Mouse (Mus musculus): ENCODE data around the gene Snrnp48. TPM values are rescaled to one million over a fixed set of nuclear protein-coding genes. Genes with fewer than 3 reads are reported as not detected.

Gene Snrnp48
- polyA plus RNA-seq, 1 experiment from 2014 or later, result 32.3 TPM

DNA sequence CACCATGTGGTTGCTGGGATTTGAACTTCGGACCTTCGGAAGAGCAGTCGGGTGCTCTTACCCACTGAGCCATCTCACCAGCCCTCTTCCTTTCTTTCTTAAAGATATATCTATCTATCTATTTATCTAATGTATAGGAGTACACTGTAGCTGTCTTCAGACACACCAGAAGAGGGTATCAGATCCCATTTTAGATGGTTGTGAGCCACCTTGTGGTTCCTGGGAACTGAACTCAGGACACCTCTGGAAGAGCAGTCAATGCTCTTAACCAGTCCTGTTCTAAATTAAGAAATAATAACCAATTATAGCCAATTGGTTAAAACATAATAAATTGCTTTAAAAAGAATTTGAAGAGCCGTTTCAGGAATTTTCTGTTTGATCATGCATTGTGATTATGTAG lies 567 bp upstream of the Snrnp48 start:
- WGBS, result 51% methylated on average over 4 of the region's 4 CpGs
- Histone ChIP-seq H3K36me3 (ENCODE audit: insufficient read depth, low read length) (no peaks in the 10 kb centered on the region), H3K4me1 (ENCODE audit: insufficient read depth, low read length) (peaks cover 8% of the 10 kb centered on the region), H3K9ac (replicated peaks; ENCODE audit: low read length) (no peak overlapping the region), H3K27ac (ENCODE audit: low read length) (no peak overlapping the region), H3K4me2 (replicated peaks; ENCODE audit: low read depth, low read length) (peak overlapping the region; percentile 72), H3K4me3 (ENCODE audit: low read length) (peak overlapping the region; percentile 100; the same call in 1 of the 2 replicates), H3K27me3 (ENCODE audit: insufficient read depth, low read length) (no peaks in the 10 kb centered on the region), H3K9me3 (ENCODE audit: low read length) (no peaks in the 10 kb centered on the region)
- no peak for ATAC-seq (ENCODE audit: low FRiP score, low TSS enrichment)

DNA sequence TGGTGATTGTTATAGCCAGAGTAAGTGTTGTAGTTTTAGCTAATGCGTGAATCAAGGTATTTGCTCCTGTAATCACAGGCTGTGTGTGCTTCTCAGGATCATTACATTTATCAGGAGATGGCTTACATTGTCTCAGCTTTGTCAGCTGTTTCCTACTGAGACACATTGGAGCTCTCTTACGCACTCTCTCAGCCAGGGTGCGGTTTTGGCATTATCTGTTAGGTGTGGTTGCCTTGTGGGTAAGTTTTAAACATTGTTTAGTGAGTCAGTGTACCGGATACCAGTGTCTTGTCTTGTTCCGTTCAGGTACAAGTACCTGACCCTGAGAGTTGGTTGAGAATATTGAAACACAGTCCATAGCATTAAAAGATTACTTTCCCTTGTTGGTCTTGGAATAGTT lies 6.4 kb downstream of the Snrnp48 start:
- H3K9ac ChIP-seq (replicated peaks; ENCODE audit: low read length), result no peak overlapping the region
- H3K27me3 ChIP-seq (ENCODE audit: insufficient read depth, low read length), result no peaks in the 10 kb centered on the region
- H3K4me1 ChIP-seq (ENCODE audit: insufficient read depth, low read length), result peaks cover 3% of the 10 kb centered on the region
- no peaks in the 10 kb centered on the region for H3K9me3 ChIP-seq (ENCODE audit: low read length)
- peaks cover 31% of the 10 kb centered on the region for H3K36me3 ChIP-seq (ENCODE audit: insufficient read depth, low read length)
- H3K4me3 ChIP-seq (ENCODE audit: low read length), result no peak overlapping the region
- WGBS, result 98% methylated on average over 5 of the region's 5 CpGs
- ATAC-seq (ENCODE audit: low FRiP score, low TSS enrichment), result no peak
- H3K27ac ChIP-seq (ENCODE audit: low read length), result no peak overlapping the region
- no peak overlapping the region for H3K4me2 ChIP-seq (replicated peaks; ENCODE audit: low read depth, low read length)

DNA sequence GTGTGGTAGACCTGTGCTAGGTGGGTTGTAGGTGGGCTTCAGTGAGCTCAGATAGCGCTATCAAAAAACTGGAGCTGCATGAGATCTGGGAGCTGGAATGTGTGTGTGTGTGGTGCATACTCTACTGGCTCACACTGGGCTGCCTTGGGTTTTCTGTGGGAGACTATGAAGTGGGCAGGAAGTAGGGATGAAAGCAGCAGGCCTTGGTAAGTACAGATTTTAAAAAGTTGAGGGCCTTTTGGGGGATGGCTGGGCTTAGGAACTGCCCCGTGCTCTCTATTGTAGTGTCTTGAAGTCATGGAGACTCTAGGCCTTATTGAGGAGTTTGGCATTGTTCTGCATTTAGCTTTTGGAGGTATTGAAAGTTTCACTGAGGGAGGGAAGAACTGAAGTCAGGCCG lies 13.9 kb downstream of the Snrnp48 start:
- WGBS, result 97% methylated on average over 3 of the region's 3 CpGs
- ATAC-seq (ENCODE audit: low FRiP score, low TSS enrichment), result no peak
- H3K4me2 ChIP-seq (replicated peaks; ENCODE audit: low read depth, low read length), result no peak overlapping the region
- H3K36me3 ChIP-seq (ENCODE audit: insufficient read depth, low read length), result peaks cover 78% of the 10 kb centered on the region
- no peaks in the 10 kb centered on the region for H3K27me3 ChIP-seq (ENCODE audit: insufficient read depth, low read length)
- no peak overlapping the region for H3K9ac ChIP-seq (replicated peaks; ENCODE audit: low read length)
- no peak overlapping the region for H3K27ac ChIP-seq (ENCODE audit: low read length)
- H3K9me3 ChIP-seq (ENCODE audit: low read length), result no peaks in the 10 kb centered on the region
- H3K4me1 ChIP-seq (ENCODE audit: insufficient read depth, low read length), result no peaks in the 10 kb centered on the region
- H3K4me3 ChIP-seq (ENCODE audit: low read length), result no peak overlapping the region

DNA sequence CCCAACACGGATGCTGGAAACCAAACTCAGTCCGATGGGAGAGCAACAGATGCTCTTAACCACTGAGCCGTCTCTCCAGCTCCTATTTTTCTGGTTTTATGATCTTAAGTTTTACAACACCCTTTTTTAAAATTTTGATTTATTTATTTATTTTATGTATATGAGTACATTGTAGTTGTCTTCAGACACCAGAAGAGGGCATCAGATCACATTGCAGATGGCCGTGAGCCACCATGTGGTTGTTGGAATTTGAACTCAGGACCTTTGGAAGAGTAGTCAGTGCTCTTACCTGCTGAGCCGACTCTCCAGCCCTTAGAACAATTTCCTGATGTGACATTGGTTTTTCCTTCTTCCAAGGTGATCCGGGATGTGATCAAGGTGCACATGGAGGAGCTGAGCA lies 15.6 kb downstream of the Snrnp48 start:
- no peak for ATAC-seq (ENCODE audit: low FRiP score, low TSS enrichment)
- Histone ChIP-seq H3K4me1 (ENCODE audit: insufficient read depth, low read length) (no peaks in the 10 kb centered on the region), H3K27me3 (ENCODE audit: insufficient read depth, low read length) (no peaks in the 10 kb centered on the region), H3K9me3 (ENCODE audit: low read length) (no peaks in the 10 kb centered on the region), H3K9ac (replicated peaks; ENCODE audit: low read length) (no peak overlapping the region), H3K36me3 (ENCODE audit: insufficient read depth, low read length) (peaks cover 88% of the 10 kb centered on the region), H3K27ac (ENCODE audit: low read length) (no peak overlapping the region), H3K4me3 (ENCODE audit: low read length) (no peak overlapping the region), H3K4me2 (replicated peaks; ENCODE audit: low read depth, low read length) (no peak overlapping the region)
- 94% methylated on average over 6 of the region's 6 CpGs for WGBS

DNA sequence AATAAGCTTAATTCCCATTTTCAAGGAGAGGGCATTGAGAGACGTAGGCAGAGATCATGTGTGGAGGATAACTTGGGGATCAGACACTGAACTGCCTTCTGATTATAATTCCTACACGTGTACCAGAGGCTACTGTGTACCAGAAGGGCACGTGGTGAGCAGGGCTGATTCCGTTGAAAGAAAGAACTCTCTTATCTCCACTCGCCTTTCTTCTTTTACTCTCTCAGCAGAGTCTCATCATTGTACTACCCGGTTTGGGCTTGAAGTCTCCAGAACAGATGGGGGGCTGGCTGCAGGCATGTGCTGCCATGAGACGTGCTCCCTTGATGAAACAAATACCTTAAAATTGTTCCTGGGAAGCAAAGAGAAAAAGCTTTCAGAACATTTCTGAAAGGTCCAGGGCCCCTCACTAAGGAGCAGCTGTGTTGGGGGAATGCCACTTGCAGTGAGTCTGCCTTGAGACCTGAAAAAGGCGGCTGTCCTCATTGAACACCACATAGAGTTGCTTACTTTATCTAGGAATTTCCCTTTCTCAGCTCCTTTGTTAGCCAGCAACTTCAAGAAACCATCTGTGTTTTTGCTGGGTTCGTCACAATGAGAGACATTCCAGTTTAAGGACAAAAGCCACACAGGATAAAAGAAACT lies 25.6 kb downstream of the Snrnp48 start:
- Histone ChIP-seq H3K4me1 (ENCODE audit: insufficient read depth, low read length) (no peaks in the 10 kb centered on the region), H3K27me3 (ENCODE audit: insufficient read depth, low read length) (no peaks in the 10 kb centered on the region), H3K9ac (replicated peaks; ENCODE audit: low read length) (no peak overlapping the region), H3K4me2 (replicated peaks; ENCODE audit: low read depth, low read length) (no peak overlapping the region), H3K9me3 (ENCODE audit: low read length) (no peaks in the 10 kb centered on the region), H3K36me3 (ENCODE audit: insufficient read depth, low read length) (peaks cover 34% of the 10 kb centered on the region), H3K27ac (ENCODE audit: low read length) (no peak overlapping the region), H3K4me3 (ENCODE audit: low read length) (no peak overlapping the region)
- ATAC-seq (ENCODE audit: low FRiP score, low TSS enrichment), result no peak
- WGBS, result 93% methylated on average over 9 of the region's 9 CpGs

DNA sequence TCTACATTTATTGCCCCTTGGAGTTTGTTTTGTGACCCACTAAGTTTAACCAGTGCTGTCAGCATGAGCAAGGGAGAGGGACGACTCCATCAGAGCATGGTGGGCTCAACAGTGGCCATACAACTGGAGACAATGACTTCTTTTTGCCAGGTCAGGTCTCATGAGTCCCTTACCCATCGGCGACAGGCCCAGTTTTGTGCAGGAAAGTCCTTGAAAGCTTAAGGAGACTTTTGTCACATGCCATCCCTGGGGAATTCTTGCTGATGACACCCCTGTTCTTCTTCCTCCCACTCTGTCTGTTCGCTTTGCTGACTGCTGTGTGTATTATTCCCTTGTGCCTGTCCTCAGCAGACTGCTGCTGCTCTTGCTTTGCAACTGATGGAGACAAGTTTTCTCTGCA lies 27.7 kb downstream of the Snrnp48 start:
- Histone ChIP-seq H3K4me1 (ENCODE audit: insufficient read depth, low read length) (no peaks in the 10 kb centered on the region), H3K9me3 (ENCODE audit: low read length) (no peaks in the 10 kb centered on the region), H3K27me3 (ENCODE audit: insufficient read depth, low read length) (no peaks in the 10 kb centered on the region), H3K4me2 (replicated peaks; ENCODE audit: low read depth, low read length) (no peak overlapping the region), H3K36me3 (ENCODE audit: insufficient read depth, low read length) (peaks cover 23% of the 10 kb centered on the region), H3K9ac (replicated peaks; ENCODE audit: low read length) (no peak overlapping the region), H3K27ac (ENCODE audit: low read length) (no peak overlapping the region), H3K4me3 (ENCODE audit: low read length) (no peak overlapping the region)
- no peak for ATAC-seq (ENCODE audit: low FRiP score, low TSS enrichment)
- 81% methylated on average over 4 of the region's 4 CpGs for WGBS

DNA sequence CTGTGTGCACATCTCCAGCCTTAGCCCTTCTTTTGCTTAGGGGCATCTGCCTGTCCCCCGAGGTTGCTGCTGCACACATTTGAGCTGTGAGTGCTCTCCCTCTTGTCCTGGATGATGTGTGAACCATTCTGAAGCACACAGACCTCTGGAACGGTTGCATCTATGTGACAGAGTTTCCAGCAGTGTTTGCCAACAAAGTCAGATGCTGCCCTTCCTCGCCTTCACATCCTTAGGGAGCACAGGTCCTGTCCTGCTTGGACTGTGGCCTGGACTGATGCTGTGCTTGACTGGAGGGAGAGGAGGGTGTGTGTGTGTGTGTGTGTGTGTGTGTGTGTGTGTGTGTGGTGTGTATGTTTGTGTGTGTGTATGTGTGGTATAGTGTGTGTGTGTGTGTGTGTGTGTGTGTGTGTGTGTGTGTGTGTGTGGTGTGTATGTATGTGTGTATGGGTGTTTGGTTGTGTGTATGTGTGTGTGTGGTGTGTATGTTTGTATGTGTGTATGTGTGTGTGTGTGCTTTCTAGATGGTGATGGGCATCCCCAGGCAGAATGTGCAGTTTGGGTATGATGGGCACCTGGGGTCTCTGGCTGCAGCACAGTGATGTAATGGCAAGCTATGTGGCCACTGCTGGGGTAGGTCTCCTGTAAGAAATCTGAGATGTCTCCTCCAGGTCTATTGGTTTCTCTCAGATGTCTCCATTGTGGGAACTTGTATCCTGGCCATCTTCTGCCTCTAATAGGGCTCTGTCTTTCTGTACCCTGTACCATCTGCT lies 28.3 kb downstream of the Snrnp48 start:
- Histone ChIP-seq H3K36me3 (ENCODE audit: insufficient read depth, low read length) (peaks cover 18% of the 10 kb centered on the region), H3K4me1 (ENCODE audit: insufficient read depth, low read length) (no peaks in the 10 kb centered on the region), H3K4me2 (replicated peaks; ENCODE audit: low read depth, low read length) (no peak overlapping the region), H3K27ac (ENCODE audit: low read length) (no peak overlapping the region), H3K27me3 (ENCODE audit: insufficient read depth, low read length) (no peaks in the 10 kb centered on the region), H3K4me3 (ENCODE audit: low read length) (no peak overlapping the region), H3K9me3 (ENCODE audit: low read length) (no peaks in the 10 kb centered on the region), H3K9ac (replicated peaks; ENCODE audit: low read length) (no peak overlapping the region)
- 63% methylated on average over 3 of the region's 3 CpGs for WGBS
- ATAC-seq (ENCODE audit: low FRiP score, low TSS enrichment), result no peak

DNA sequence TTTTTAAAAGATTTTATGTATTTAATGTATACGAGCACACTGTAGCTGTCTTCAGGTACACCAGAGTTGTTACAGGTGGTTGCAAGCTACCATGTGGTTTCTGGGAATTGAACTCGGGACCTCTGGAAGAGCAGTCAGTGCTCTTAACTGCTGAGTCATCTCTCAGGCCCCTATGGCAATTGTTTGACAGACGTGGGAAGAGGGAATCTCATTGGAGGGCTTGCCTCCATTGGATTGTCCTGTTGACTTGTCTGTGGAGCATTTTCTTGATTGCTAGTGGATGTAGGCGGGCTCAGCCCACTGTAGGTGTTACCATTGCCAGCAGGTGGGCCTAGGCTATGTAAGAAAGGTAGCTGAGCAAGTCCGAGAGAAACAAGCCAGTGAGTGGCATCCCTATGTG lies 29.9 kb downstream of the Snrnp48 start:
- ATAC-seq (ENCODE audit: low FRiP score, low TSS enrichment), result no peak
- Histone ChIP-seq H3K9me3 (ENCODE audit: low read length) (no peaks in the 10 kb centered on the region), H3K27ac (ENCODE audit: low read length) (no peak overlapping the region), H3K9ac (replicated peaks; ENCODE audit: low read length) (no peak overlapping the region), H3K4me2 (replicated peaks; ENCODE audit: low read depth, low read length) (no peak overlapping the region), H3K27me3 (ENCODE audit: insufficient read depth, low read length) (no peaks in the 10 kb centered on the region), H3K36me3 (ENCODE audit: insufficient read depth, low read length) (0 out of 2 replicates have a peak, but pooled peaks cover 5% of the 10 kb centered on the region), H3K4me3 (ENCODE audit: low read length) (no peak overlapping the region), H3K4me1 (ENCODE audit: insufficient read depth, low read length) (no peaks in the 10 kb centered on the region)
- 85% methylated on average over 5 of the region's 5 CpGs for WGBS

DNA sequence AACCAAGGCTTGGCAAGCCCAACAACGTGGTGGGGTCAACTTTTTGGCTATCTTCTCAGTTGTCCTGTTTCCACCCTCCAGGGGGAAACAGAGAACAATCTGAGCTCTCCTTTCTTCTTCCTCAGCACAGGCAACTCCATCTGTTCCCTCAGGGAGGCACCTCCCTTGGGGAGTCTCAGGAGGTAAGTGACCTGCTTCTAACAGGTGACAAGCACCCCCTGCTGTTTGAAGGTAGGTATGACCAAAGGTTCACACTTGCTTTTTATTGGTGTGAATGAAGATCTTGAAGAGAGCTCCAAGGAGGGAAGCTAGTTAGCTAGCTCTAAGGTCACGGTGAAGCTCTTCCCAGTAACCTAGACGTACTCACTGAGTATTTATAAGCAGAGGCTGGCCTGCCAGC lies 30.6 kb downstream of the Snrnp48 start:
- H3K9ac ChIP-seq (replicated peaks; ENCODE audit: low read length), result no peak overlapping the region
- H3K9me3 ChIP-seq (ENCODE audit: low read length), result no peaks in the 10 kb centered on the region
- no peaks in the 10 kb centered on the region for H3K4me1 ChIP-seq (ENCODE audit: insufficient read depth, low read length)
- no peak overlapping the region for H3K4me2 ChIP-seq (replicated peaks; ENCODE audit: low read depth, low read length)
- 0 out of 2 replicates have a peak, but pooled peaks cover 3% of the 10 kb centered on the region for H3K36me3 ChIP-seq (ENCODE audit: insufficient read depth, low read length)
- WGBS, result 80% methylated on average over 3 of the region's 3 CpGs
- no peak overlapping the region for H3K27ac ChIP-seq (ENCODE audit: low read length)
- H3K4me3 ChIP-seq (ENCODE audit: low read length), result no peak overlapping the region
- no peaks in the 10 kb centered on the region for H3K27me3 ChIP-seq (ENCODE audit: insufficient read depth, low read length)
- ATAC-seq (ENCODE audit: low FRiP score, low TSS enrichment), result no peak

DNA sequence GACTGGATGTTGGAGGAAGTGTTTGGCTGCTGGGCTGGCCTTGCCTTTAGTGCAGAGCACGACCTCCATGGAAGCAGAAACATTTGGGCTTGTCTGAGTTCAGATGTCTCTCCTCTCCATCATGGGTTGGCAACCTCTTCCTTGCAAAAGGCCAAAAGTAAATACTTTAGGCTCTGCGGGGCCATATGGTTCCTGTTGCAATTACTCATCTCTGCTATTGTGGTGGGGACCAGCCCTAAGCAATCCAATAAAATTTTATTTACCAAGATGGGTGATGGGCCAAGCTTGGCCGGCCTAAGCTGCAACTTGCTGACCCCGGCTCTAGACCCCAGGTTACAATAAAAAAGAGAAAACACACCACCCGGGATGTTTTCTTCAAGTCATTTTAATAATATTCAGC lies 43.4 kb downstream of the Snrnp48 start:
- no peak overlapping the region for H3K27ac ChIP-seq (ENCODE audit: low read length)
- no peaks in the 10 kb centered on the region for H3K27me3 ChIP-seq (ENCODE audit: insufficient read depth, low read length)
- H3K4me1 ChIP-seq (ENCODE audit: insufficient read depth, low read length), result no peaks in the 10 kb centered on the region
- H3K9ac ChIP-seq (replicated peaks; ENCODE audit: low read length), result no peak overlapping the region
- no peak overlapping the region for H3K4me2 ChIP-seq (replicated peaks; ENCODE audit: low read depth, low read length)
- ATAC-seq (ENCODE audit: low FRiP score, low TSS enrichment), result peak; percentile 54; the same call in 1 of the 2 replicates
- H3K36me3 ChIP-seq (ENCODE audit: insufficient read depth, low read length), result no peaks in the 10 kb centered on the region
- 52% methylated on average over 5 of the region's 5 CpGs for WGBS
- no peaks in the 10 kb centered on the region for H3K9me3 ChIP-seq (ENCODE audit: low read length)
- H3K4me3 ChIP-seq (ENCODE audit: low read length), result no peak overlapping the region
